Comparison of ENCODE assay signal across 16 mouse cellular contexts in the genomic region with DNA sequence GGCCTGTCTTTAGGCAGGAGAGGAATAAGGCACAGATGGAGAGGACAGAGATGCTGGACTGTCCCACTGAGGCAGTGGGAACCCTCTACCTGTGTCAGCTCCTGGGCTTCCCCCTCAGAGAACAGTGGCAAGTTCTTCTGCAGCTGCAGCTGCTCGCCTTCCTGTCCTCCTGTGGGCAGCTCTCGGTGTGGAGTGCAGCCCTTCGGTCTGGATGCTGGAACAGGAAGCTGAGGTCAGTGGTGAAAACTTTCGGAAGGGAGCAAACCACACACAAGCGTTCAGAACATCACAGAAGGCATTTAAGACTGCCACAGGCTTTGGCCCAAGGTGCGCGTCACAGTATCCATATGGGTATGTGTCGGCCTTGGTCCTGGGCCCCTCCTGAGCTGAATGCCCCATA. TPM values are rescaled to one million over a fixed set of nuclear protein-coding genes. Genes with fewer than 3 reads are reported as not detected.
DNase-seq lines count a peak whose midpoint lies in the region; ATAC-seq lines count a peak whose summit lies in the region.
"Had no signal": no experiment of that assay in that cellular context is flagged by ENCODE, and none has a peak within 500 bp of the region (broad histone marks: within the 10 kb centered on the region; RNA-seq: fewer than 3 reads in every experiment).

No protein-coding gene starts in this region.

- H3K9ac ChIP-seq in hindbrain, embryonic 13.5 days = no peak overlapping the region
- H3K9ac ChIP-seq: liver, embryonic 15.5 days had no signal

- ATAC-seq in inflammation-experienced regulatory T-cells, adult 6 months = no peak
- no peak for ATAC-seq in hindbrain, embryonic 13.5 days (ENCODE audit: low FRiP score)
- ATAC-seq: Patski had no signal

- no peak overlapping the region for H3K4me2 ChIP-seq in hindbrain, embryonic 13.5 days
- H3K4me2 ChIP-seq: liver, embryonic 15.5 days; midbrain, embryonic 11.5 days had no signal

- no peaks in the 10 kb centered on the region for H3K36me3 ChIP-seq in macrophage (ENCODE audit: inconsistent target)
- peaks cover 94% of the 10 kb centered on the region for H3K36me3 ChIP-seq in hindbrain, embryonic 13.5 days

- peak overlapping the region; percentile 41 for H3K27ac ChIP-seq in macrophage
- no peak overlapping the region for H3K27ac ChIP-seq in hindbrain, embryonic 13.5 days
- H3K27ac ChIP-seq: liver, embryonic 15.5 days had no signal

- WGBS in macrophage (ENCODE audit: missing documents) = 10% methylated on average over 8 of the region's 8 CpGs
- 91% methylated on average over 8 of the region's 8 CpGs for WGBS in hindbrain, embryonic 13.5 days

- no peaks in the 10 kb centered on the region for H3K9me3 ChIP-seq in hindbrain, embryonic 13.5 days
- H3K9me3 ChIP-seq: liver, embryonic 15.5 days had no signal

- no peak overlapping the region for H3K4me3 ChIP-seq in macrophage (ENCODE audit: inconsistent target)
- H3K4me3 ChIP-seq in hindbrain, embryonic 13.5 days = no peak overlapping the region
- H3K4me3 ChIP-seq: liver, embryonic 15.5 days had no signal

- DNase-seq in kidney, adult 9 months = peak; percentile 26
- DNase-seq in kidney, adult 11 months = no peak
- DNase-seq in 3134 (ENCODE audit: extremely low read depth, insufficient read length, low spot score) = peak; percentile 58
- DNase-seq in CD4-positive helper T cell, adult 2 months (ENCODE audit: low read depth, low spot score) = peak; percentile 55
- DNase-seq: cerebellum, adult 9-10 months; right cerebral cortex, postnatal 25 days had no signal

- no peaks in the 10 kb centered on the region for H3K27me3 ChIP-seq in hindbrain, embryonic 13.5 days
- H3K27me3 ChIP-seq: liver, embryonic 15.5 days; Patski had no signal

- peaks cover 17% of the 10 kb centered on the region for H3K4me1 ChIP-seq in hindbrain, embryonic 13.5 days (replicated peaks)

- H3K79me2 ChIP-seq in macrophage (ENCODE audit: inconsistent target) = no peaks in the 10 kb centered on the region

RNA-seq across cellular contexts. Expression of gene Jmjd4, which starts 28.4 kb away (rescaled TPM):
- 10 to 100 TPM in 7 of 26 experiments, 1 to 10 TPM in 19; 2.7 to 20.5 (median 6.8) TPM for total RNA-seq in macrophage (2018; cell fraction: chromatin; rRNA removed)
- total RNA-seq in macrophage (2018; cell fraction: cytosol; rRNA removed) = 1 to 10 TPM; 1.7 to 5.6 (median 3.7) TPM
- total RNA-seq in macrophage (2018; cell fraction: nucleus; rRNA removed) = 10 to 100 TPM in 5 of 26 experiments, 1 to 10 TPM in 21; 2.5 to 16.1 (median 4.6) TPM
- polyA plus RNA-seq in macrophage (2018) = 3.3 to 4.3 TPM (median 3.3 TPM) in 3 replicates
- 1 to 10 TPM; 3.6 to 5.8 (median 5.2) TPM for polyA plus RNA-seq in inflammation-experienced regulatory T-cells, adult 6 months (2017; shearing (Covaris generic))
- polyA plus RNA-seq in hindbrain, embryonic 13.5 days (2015; fragmentation: Nextera tagmentation; extraction: Ambion mirVana) = 14.3 and 15.2 TPM in 2 replicates

RNA-seq across cellular contexts. Expression of gene Snap47, which starts 29.6 kb away (rescaled TPM):
- total RNA-seq in macrophage (2018; cell fraction: chromatin; rRNA removed) = 10 to 100 TPM in 13 of 26 experiments, 1 to 10 TPM in 12, under 1 TPM in 1; 0.88 to 23.7 (median 9.3) TPM
- total RNA-seq in macrophage (2018; cell fraction: cytosol; rRNA removed) = 10 to 100 TPM; 15.1 to 31.7 (median 20.0) TPM
- total RNA-seq in macrophage (2018; cell fraction: nucleus; rRNA removed) = 10 to 100 TPM in 13 of 26 experiments, 1 to 10 TPM in 13; 3.4 to 21.8 (median 10.1) TPM
- 20.2 to 31.5 TPM (median 30.9 TPM) in 3 replicates for polyA plus RNA-seq in macrophage (2018)
- 10 to 100 TPM; 42.0 to 62.2 (median 50.1) TPM for polyA plus RNA-seq in inflammation-experienced regulatory T-cells, adult 6 months (2017; shearing (Covaris generic))
- 448 and 460 TPM in 2 replicates for polyA plus RNA-seq in hindbrain, embryonic 13.5 days (2015; fragmentation: Nextera tagmentation; extraction: Ambion mirVana)

RNA-seq across cellular contexts. Expression of gene Prss38, which starts 46.0 kb away (rescaled TPM):
- total RNA-seq in macrophage (2018; cell fraction: chromatin; rRNA removed) = not detected
- not detected for total RNA-seq in macrophage (2018; cell fraction: cytosol; rRNA removed)
- not detected for total RNA-seq in macrophage (2018; cell fraction: nucleus; rRNA removed)
- 0.11 TPM in 1 of 3 replicates, not detected in the others for polyA plus RNA-seq in macrophage (2018)
- under 1 TPM in 1 of 3 experiments, not detected in 2; 0.27 TPM for polyA plus RNA-seq in inflammation-experienced regulatory T-cells, adult 6 months (2017; shearing (Covaris generic))
- polyA plus RNA-seq in hindbrain, embryonic 13.5 days (2015; fragmentation: Nextera tagmentation; extraction: Ambion mirVana) = not detected in 2 replicates
- total RNA-seq: gastrocnemius, postnatal 4 days; heart, postnatal 25 days; left cerebral cortex, postnatal 36 days had no signal
- polyA plus RNA-seq: liver, embryonic 15.5 days; midbrain, embryonic 11.5 days; neural tube, embryonic 11.5 days; Patski had no signal

RNA-seq across cellular contexts. Expression of gene Zfp867, which starts 50.8 kb away (rescaled TPM):
- total RNA-seq in macrophage (2018; cell fraction: chromatin; rRNA removed) = 1 to 10 TPM; 1.3 to 9.7 (median 4.0) TPM
- 1 to 10 TPM in 19 of 26 experiments, under 1 TPM in 7; 0.40 to 2.1 (median 1.4) TPM for total RNA-seq in macrophage (2018; cell fraction: cytosol; rRNA removed)
- total RNA-seq in macrophage (2018; cell fraction: nucleus; rRNA removed) = 1 to 10 TPM in 24 of 26 experiments, under 1 TPM in 2; 0.63 to 8.2 (median 3.2) TPM
- 1.2 to 1.7 TPM (median 1.6 TPM) in 3 replicates for polyA plus RNA-seq in macrophage (2018)
- 1 to 10 TPM; 4.1 to 4.7 (median 4.2) TPM for polyA plus RNA-seq in inflammation-experienced regulatory T-cells, adult 6 months (2017; shearing (Covaris generic))
- 12.7 and 13.2 TPM in 2 replicates for polyA plus RNA-seq in hindbrain, embryonic 13.5 days (2015; fragmentation: Nextera tagmentation; extraction: Ambion mirVana)
